Mouse (Mus musculus) G1E (cell line): ENCODE measurements around the gene Rcor2.

ENCODE experiments used
- CTCF ChIP-seq: IDR thresholded peaks from 2 replicates; pipeline ENCODE4 v1.5.1; 2012; ENCODE audit warnings: low read depth, low read length, inconsistent platforms, mixed read lengths
- GATA1 ChIP-seq: IDR thresholded peaks from 2 replicates; pipeline ENCODE4 v1.6.1; 2012; ENCODE audit warnings: borderline replicate concordance, low read length, inconsistent platforms, mixed read lengths
- GATA2 ChIP-seq: IDR thresholded peaks from 2 replicates; pipeline ENCODE4 v1.6.1; 2012; ENCODE audit warnings: low read depth, low read length, inconsistent platforms, borderline replicate concordance
- POLR2AphosphoS5 ChIP-seq: IDR thresholded peaks from 2 replicates; pipeline ENCODE4 v1.6.1; 2012; ENCODE audit warnings: low read depth, low read length, inconsistent platforms; ENCODE audit not compliant: insufficient replicate concordance
- TAL1 ChIP-seq: conservative IDR thresholded peaks from 2 replicates; pipeline ENCODE4 v1.6.1; 2012; ENCODE audit warnings: low read depth, low read length, inconsistent platforms, mixed read lengths

DNA sequence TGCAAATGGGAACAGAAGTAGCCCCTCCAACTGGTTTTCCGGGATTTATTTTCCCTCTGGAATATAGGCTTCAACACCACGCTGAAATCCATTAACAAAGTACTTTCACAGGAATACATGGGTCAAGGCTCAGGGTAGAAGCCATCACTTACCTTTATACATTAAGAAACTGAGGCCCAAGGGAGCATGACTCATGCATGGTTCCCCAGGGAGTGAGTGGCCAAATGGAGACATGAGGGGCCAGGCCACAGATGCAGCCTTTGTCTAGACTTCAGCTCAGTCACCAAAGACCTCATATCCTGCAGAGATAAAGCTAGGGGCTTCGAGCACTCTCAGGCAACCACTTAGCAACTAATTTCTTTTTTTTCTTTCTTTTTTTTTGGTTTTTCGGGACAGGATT, 30.4 kb upstream of the Rcor2 start:
- no peak for TF ChIP-seq CTCF
- TF ChIP-seq GATA2: no peak
- no peak for TF ChIP-seq POLR2AphosphoS5
- no peak for TF ChIP-seq GATA1
- TF ChIP-seq TAL1: no peak
